Mouse (Mus musculus): Measurements from ENCODE around the gene Armc2.

Armc2 gene

DNA sequence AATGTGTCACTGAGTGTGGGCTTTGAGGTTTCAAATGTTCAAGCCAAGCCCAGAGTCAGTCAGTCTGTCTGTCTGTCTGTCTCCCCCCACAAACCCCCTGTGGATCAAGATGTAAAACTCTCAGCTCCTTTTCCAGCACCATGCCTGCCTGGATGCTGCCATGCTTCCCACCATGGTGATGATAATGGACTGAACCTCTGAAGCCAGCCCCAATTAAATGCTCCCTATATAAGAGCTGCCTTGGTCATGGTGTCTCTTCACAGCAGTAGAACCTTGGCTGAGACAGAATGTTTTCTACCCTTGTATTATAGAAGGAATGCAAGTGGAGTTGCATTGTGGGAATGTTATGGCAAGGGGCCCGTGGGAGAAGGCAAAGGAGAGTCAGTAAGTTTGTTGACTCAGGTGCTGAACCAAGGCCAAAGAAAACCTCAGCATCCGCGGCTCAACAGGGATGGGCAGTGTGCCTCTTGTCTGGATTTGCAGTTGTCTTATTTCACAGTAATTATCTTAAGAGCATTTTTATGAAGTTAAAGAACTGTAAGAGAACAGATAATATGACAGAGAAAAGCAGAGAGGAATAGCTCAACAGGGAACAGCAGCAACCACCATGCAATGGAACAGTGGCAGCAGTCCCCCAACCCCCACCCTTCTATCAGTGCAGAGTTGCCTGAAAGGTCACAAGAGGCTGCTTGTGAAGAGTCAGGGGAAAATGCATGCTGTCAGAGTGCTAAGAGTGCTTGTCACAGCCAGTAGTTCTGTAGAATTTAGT lies 152.0 kb downstream of the Armc2 start:
- peak; percentile 95 for DNase-seq (ENCODE audit: low read depth, low spot score)

All from 3T3-L1 (cell line).